Mouse (Mus musculus) C2C12 (cell line): ENCODE data around the gene Mndal. TPM values are rescaled to one million over a fixed set of nuclear protein-coding genes. Genes with fewer than 3 reads are reported as not detected.
"Not testable (repeated sequence)": the region's sequence is repeated elsewhere in the genome, so short reads cannot be mapped to it uniquely, and the experiment has no call there.

Experiments
- H3K27me3 ChIP-seq: one replicate; pipeline ENCODE4 v1.6.1; 2011; ENCODE audit not compliant: control insufficient read depth, insufficient read depth, insufficient read length
- H3K36me3 ChIP-seq: one replicate; pipeline ENCODE4 v1.6.1; 2011; ENCODE audit not compliant: control insufficient read depth, insufficient read depth
- H3K4me3 ChIP-seq: one replicate; pipeline ENCODE4 v1.5.1; 2011; ENCODE audit warnings: mild to moderate bottlenecking, control low read depth; ENCODE audit not compliant: poor library complexity, insufficient read depth, severe bottlenecking
- H3K79me2 ChIP-seq: one replicate; pipeline ENCODE4 v1.6.1; 2011; ENCODE audit not compliant: control insufficient read depth, insufficient read depth
- H3K79me3 ChIP-seq: one replicate; pipeline ENCODE4 v1.6.1; 2011; ENCODE audit warnings: low read depth, control low read depth
- H3ac ChIP-seq: one replicate; pipeline ENCODE3; 2011; ENCODE audit warnings: low read depth; ENCODE audit not compliant: control insufficient read depth, insufficient read length
- CEBPB ChIP-seq: IDR thresholded peaks from one replicate; pipeline ENCODE4 v1.6.1; 2011; ENCODE audit warnings: low read depth, mild to moderate bottlenecking, control low read depth, moderate library complexity
- CTCF ChIP-seq: IDR thresholded peaks from one replicate; pipeline ENCODE4 v1.5.1; 2011; ENCODE audit not compliant: control insufficient read depth, insufficient read depth, insufficient read length
- FOSL1 ChIP-seq: IDR thresholded peaks from one replicate; pipeline ENCODE4 v1.8.0; 2011; ENCODE audit warnings: mild to moderate bottlenecking, low read length; ENCODE audit not compliant: poor library complexity, insufficient read depth, severe bottlenecking
- MAX ChIP-seq: IDR thresholded peaks from one replicate; pipeline ENCODE4 v1.6.1; 2011; ENCODE audit warnings: mild to moderate bottlenecking, control low read depth
- MYOD1 ChIP-seq: IDR thresholded peaks from one replicate; pipeline ENCODE4 v1.6.1; 2011; ENCODE audit warnings: low read depth; ENCODE audit not compliant: control insufficient read depth, insufficient read length
- MYOG ChIP-seq: IDR thresholded peaks from one replicate; pipeline ENCODE4 v1.6.1; 2011; ENCODE audit not compliant: control insufficient read depth, insufficient read length; ENCODE audit errors: extremely low read depth
- USF1 ChIP-seq: IDR thresholded peaks from one replicate; pipeline ENCODE4 v1.6.1; 2011; ENCODE audit warnings: low read depth, mild to moderate bottlenecking, control low read depth, moderate library complexity
- long read RNA-seq, 2 experiments: library from polyadenylated mRNA; unstranded; transcript quantifications; one replicate each; pipeline ENCODE4 v2.0.0; 2019 to 2020
- polyA plus RNA-seq: library from polyadenylated mRNA; unstranded; fragments of >200 nt; fragmentation: generic; extraction: Trizol; gene quantifications from one replicate; pipeline ENCODE4 v1.2.1, GENCODE M21; 2012; ENCODE audit warnings: missing spikeins

Mndal gene
- 0.92 TPM for polyA plus RNA-seq
- long read RNA-seq, experiment 1, partial matches to known transcripts = 2 of 4 reads
- long read RNA-seq, experiment 1, other reads (novel, unspliced or antisense) = 1 of 4 reads
- long read RNA-seq, experiment 2, partial matches to known transcripts = 0 of 2 reads
- long read RNA-seq, experiment 2, other reads (novel, unspliced or antisense) = 1 of 2 reads

- H3K79me3 ChIP-seq, H3ac ChIP-seq, H3K27me3 ChIP-seq: not testable (repeated sequence)
Measured at GRCm38 (mm10) chr1:173941924-173942779, at the start of gene Mndal, which contains the start of gene Ifi203. Gene Mndal, minus strand, starts transcription at chr1:173942491. Gene Ifi203, minus strand, starts transcription at chr1:173942672.

DNA sequence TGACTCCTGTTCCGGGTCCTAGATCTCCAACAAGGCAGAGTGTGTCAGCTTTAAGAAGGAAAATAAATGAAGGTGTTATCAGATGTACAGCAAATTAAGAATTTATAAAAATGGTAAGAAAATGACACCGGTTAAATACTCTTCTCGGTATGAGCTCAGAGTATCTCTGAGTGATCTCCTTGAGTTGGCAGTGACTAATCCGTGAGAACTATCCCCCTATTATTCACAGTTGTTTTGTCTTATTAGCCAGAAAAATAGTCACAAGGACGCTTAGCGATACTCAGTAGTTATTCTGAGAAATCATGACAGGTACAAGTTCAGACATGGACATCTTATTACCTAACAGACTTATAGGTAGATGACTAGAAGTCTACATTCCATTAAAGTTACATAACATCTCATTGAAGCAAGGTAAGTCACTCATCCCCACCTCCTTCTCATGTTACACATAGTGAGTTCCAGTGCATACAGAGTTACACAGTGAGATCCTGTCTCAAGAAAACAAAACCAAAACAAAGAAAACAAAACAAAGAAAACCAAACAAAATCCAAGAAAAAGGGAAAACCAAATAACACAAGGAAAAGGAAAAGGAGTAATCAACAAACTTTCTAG lies 40.5 kb upstream of the Mndal start, which contains the start of gene Ifi202b:
TSS of gene Ifi202b (minus strand) at position 51 of the 612 bp plus-strand sequence.
- not testable (repeated sequence) for H3K36me3 ChIP-seq, H3K4me3 ChIP-seq, H3K27me3 ChIP-seq, H3K79me3 ChIP-seq, H3ac ChIP-seq, H3K79me2 ChIP-seq

More at GRCm38 (mm10) chr1:173941924-173942779, at the start of gene Mndal, which contains the start of gene Ifi203:
- not testable (repeated sequence) for H3K36me3 ChIP-seq, H3K79me2 ChIP-seq, H3K4me3 ChIP-seq

- not testable (repeated sequence) for H3K79me2 ChIP-seq, H3K4me3 ChIP-seq, H3K36me3 ChIP-seq, H3K79me3 ChIP-seq, H3ac ChIP-seq, H3K27me3 ChIP-seq
Measured at GRCm38 (mm10) chr1:173981038-173981437, 38.7 kb upstream of the Mndal start.

- Histone ChIP-seq H3K36me3 (peaks cover 23% of the 10 kb centered on the region), H3K79me3 (no peaks in the 10 kb centered on the region), H3K4me3 (no peak overlapping the region), H3K79me2 (no peaks in the 10 kb centered on the region), H3K27me3 (no peaks in the 10 kb centered on the region), H3ac (no peak overlapping the region)
- TF ChIP-seq CTCF (no peak), USF1 (no peak), CEBPB (no peak), MYOD1 (no peak), MYOG (no peak), MAX (no peak), FOSL1 (no peak)
Measured at GRCm38 (mm10) chr1:173977622-173978021, 35.3 kb upstream of the Mndal start.

DNA sequence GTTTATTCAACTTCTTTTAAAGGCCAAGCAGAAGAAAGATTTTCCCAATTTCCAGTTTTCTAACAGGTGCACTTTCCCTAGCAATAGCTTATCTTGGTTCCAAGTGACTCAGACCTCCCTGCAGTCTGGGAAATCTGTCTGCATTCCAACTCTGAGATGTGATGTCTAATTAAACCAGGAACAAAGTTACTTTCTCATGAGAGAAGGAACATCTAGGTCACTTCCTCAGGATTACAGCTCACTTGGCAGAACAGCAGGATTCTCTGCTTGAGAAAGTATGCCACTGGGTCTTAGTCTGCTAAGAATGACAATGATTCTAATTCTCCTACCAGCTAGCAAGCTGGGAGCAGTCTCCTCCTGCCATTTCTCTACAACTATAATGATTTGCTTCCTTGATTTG lies 30.8 kb upstream of the Mndal start:
- no peaks in the 10 kb centered on the region for H3K27me3 ChIP-seq
- H3K79me2 ChIP-seq = no peaks in the 10 kb centered on the region
- no peak overlapping the region for H3K4me3 ChIP-seq
- no peak overlapping the region for H3ac ChIP-seq
- H3K79me3 ChIP-seq = no peaks in the 10 kb centered on the region
- no peak for TF ChIP-seq MYOG
- peaks cover 26% of the 10 kb centered on the region for H3K36me3 ChIP-seq

DNA sequence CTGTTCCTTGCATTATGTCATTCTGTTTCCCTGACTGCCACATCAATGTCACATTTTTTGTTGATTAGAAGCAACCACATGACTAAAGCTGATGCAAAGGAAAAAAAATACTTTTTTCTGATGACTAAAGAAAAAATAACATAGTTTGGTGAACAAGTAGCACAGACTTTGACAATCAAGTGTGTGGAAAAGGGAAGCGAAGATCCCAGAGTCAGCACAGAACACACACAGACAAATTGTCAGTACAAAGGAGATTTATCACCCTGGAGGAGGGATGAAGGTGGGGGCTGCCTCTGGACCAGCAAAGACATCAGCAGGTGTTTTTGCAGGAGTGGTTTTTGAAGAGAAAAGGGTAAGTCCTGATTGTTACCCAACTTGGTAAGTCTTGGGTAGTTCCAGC lies 19.2 kb upstream of the Mndal start:
- H3ac ChIP-seq, H3K4me3 ChIP-seq, H3K36me3 ChIP-seq, H3K27me3 ChIP-seq, H3K79me2 ChIP-seq, H3K79me3 ChIP-seq: not testable (repeated sequence)

DNA sequence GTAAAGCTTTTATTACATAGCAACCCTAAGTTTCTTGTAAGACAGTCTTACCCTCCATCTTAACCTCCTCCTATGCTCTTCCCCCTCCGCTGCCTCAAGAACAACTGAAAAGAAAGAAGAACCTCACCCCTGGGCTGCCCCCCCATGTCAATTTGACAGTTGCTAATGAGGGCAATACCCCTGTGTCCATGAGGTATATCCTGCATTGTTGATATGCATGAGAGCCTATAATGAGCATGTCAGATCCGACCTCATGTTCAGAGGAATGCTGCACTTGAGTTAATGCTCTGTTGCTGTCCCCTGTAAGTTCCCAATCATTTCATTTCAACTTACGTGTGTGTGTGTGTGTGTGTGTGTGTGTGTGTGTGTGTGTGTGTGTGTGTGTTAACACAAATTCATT lies 17.7 kb upstream of the Mndal start:
- H3K79me3 ChIP-seq, H3K4me3 ChIP-seq, H3K27me3 ChIP-seq, H3ac ChIP-seq, H3K36me3 ChIP-seq, H3K79me2 ChIP-seq: not testable (repeated sequence)

- H3K79me3 ChIP-seq, H3ac ChIP-seq, H3K27me3 ChIP-seq, H3K79me2 ChIP-seq, H3K36me3 ChIP-seq, H3K4me3 ChIP-seq: not testable (repeated sequence)
Measured at GRCm38 (mm10) chr1:173955839-173956527, 13.7 kb upstream of the Mndal start.
